Mouse (Mus musculus): ENCODE measurements around the gene March10. TPM values are rescaled to one million over a fixed set of nuclear protein-coding genes. Genes with fewer than 3 reads are reported as not detected.
A peak's percentile ranks its signal among the peaks of the same experiment; 100 is the strongest.

The March10 gene
- polyA plus RNA-seq, 1 experiment from 2014 or later: not detected

- WGBS: 87% methylated on average over 6 of the region's 6 CpGs
- ATAC-seq (ENCODE audit: insufficient read depth, low FRiP score, low read depth): no peak
- no peak overlapping the region for H3K4me2 ChIP-seq
- H3K27ac ChIP-seq: no peak overlapping the region
- no peak overlapping the region for H3K4me3 ChIP-seq (replicated peaks)
- H3K9ac ChIP-seq: no peak overlapping the region
- no peaks in the 10 kb centered on the region for H3K9me3 ChIP-seq
- no peaks in the 10 kb centered on the region for H3K27me3 ChIP-seq (replicated peaks)
- no peaks in the 10 kb centered on the region for H3K36me3 ChIP-seq
- H3K4me1 ChIP-seq: peaks cover 7% of the 10 kb centered on the region
Measured at GRCm38 (mm10) chr11:105317769-105318168, 138.8 kb downstream of the March10 start.

- no peak overlapping the region for H3K27ac ChIP-seq
- H3K9ac ChIP-seq: no peak overlapping the region
- no peaks in the 10 kb centered on the region for H3K9me3 ChIP-seq
- WGBS: 91% methylated on average over 4 of the region's 4 CpGs
- no peak for ATAC-seq (ENCODE audit: insufficient read depth, low FRiP score, low read depth)
- H3K4me1 ChIP-seq: peaks cover 24% of the 10 kb centered on the region
- H3K27me3 ChIP-seq (replicated peaks): no peaks in the 10 kb centered on the region
- no peak overlapping the region for H3K4me2 ChIP-seq
- H3K4me3 ChIP-seq (replicated peaks): no peak overlapping the region
- H3K36me3 ChIP-seq: no peaks in the 10 kb centered on the region
Measured at GRCm38 (mm10) chr11:105316121-105316520, 140.4 kb downstream of the March10 start.

DNA sequence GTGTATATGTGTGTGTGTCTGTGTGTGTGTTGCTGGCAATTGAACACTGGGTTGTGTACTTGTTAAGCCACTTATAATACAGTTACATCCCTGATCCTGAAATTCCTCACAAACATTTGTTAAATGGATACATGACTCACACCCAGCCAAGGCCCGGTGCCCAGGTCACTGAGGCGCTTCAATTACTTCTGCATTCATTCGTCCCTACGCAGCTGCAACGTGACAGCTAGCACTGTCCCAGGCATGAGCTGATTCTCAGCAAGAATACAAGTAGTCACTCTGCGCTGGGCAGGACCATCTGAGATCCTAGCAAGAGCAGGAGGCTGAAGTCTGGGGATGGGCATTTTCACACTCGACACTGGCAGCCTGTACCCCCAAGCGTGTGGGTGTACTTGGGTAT is 141.2 kb downstream of the March10 start:
- Histone ChIP-seq H3K4me3 (replicated peaks) (no peak overlapping the region), H3K27ac (no peak overlapping the region), H3K27me3 (replicated peaks) (no peaks in the 10 kb centered on the region), H3K36me3 (no peaks in the 10 kb centered on the region), H3K9me3 (no peaks in the 10 kb centered on the region), H3K4me2 (no peak overlapping the region), H3K9ac (no peak overlapping the region), H3K4me1 (peaks cover 25% of the 10 kb centered on the region)
- ATAC-seq (ENCODE audit: insufficient read depth, low FRiP score, low read depth): no peak
- 76% methylated on average over 8 of the region's 8 CpGs for WGBS

GRCm38 (mm10) chr11:105313633-105314014 is 142.9 kb downstream of the March10 start:
- H3K9ac ChIP-seq: no peak overlapping the region
- no peak for ATAC-seq (ENCODE audit: insufficient read depth, low FRiP score, low read depth)
- H3K27ac ChIP-seq: no peak overlapping the region
- H3K4me3 ChIP-seq (replicated peaks): no peak overlapping the region
- no peak overlapping the region for H3K4me2 ChIP-seq
- H3K36me3 ChIP-seq: no peaks in the 10 kb centered on the region
- H3K4me1 ChIP-seq: peaks cover 27% of the 10 kb centered on the region
- WGBS: 55% methylated on average over 8 of the region's 8 CpGs
- no peaks in the 10 kb centered on the region for H3K9me3 ChIP-seq
- H3K27me3 ChIP-seq (replicated peaks): no peaks in the 10 kb centered on the region

DNA sequence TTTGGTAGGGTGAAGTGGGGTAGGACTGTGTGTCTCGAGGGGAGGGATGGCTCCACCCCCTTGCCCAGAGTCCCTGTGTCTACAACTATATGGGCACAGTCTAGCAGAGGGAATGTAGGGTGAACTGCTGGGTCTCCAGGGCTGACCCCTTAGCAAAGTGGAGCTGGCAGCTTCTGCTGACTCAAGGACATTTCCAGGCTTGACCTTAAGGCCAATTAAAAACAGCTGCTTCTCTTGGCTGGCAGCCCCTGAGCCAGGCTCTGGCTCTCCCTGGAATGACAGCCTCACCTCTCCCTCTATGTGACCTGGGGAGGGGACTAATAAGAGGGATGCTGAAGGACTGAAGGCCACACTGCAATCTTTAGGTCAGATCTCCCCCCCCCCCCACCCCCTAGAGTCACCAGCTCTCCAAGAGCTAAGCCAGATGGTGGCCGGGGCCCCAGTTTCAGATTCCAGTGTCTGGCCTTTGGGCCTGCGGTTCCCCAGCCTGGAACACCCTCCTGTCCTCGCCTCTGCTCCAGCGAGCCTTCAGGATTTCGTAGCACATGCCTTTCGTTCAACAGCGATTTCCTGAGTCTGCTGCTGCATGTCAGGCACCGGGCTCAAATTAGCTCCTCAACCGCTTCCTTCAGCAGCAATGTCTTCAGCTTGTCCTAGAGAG is 143.4 kb downstream of the March10 start:
- Histone ChIP-seq H3K4me3 (replicated peaks) (no peak overlapping the region), H3K27me3 (replicated peaks) (no peaks in the 10 kb centered on the region), H3K4me1 (peaks cover 28% of the 10 kb centered on the region), H3K36me3 (no peaks in the 10 kb centered on the region), H3K4me2 (no peak overlapping the region), H3K9ac (no peak overlapping the region), H3K9me3 (no peaks in the 10 kb centered on the region), H3K27ac (no peak overlapping the region)
- peak; percentile 48 for ATAC-seq (ENCODE audit: insufficient read depth, low FRiP score, low read depth)
- WGBS: 31% methylated on average over 10 of the region's 10 CpGs

DNA sequence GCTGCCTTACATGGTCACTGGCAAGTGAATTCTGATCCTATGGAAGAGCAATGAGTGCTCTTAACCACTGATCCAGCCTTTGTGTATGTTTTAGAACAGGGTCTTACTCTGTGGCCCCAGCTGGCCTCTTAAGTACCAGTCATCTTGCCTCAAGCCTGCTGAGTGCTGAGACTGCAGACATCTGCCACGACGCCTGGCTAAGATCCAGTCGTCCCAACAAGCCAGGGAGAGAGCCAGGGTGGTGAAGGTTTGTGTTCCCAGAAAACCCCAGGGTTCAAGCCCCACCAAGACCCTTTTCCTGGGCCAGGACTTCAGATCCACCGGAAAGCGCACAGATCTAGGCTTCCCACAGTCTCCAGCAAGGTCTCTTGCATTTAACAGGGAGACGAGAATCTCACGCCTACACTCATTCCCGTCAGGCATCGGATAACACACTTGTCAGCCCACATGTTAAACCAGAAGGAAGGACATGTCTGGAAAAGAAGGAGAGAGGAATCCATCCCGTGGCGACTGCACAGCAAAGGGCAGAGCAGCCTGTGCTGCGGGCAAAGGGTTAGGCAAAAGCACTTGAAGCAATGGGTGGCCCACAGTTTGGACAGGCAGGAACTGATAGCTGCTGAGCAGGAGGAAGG is 144.1 kb downstream of the March10 start:
- Histone ChIP-seq H3K4me3 (replicated peaks) (no peak overlapping the region), H3K4me1 (peaks cover 28% of the 10 kb centered on the region), H3K36me3 (no peaks in the 10 kb centered on the region), H3K4me2 (no peak overlapping the region), H3K27ac (no peak overlapping the region), H3K9ac (no peak overlapping the region), H3K9me3 (no peaks in the 10 kb centered on the region), H3K27me3 (replicated peaks) (no peaks in the 10 kb centered on the region)
- WGBS: 52% methylated on average over 12 of the region's 12 CpGs
- ATAC-seq (ENCODE audit: insufficient read depth, low FRiP score, low read depth): no peak

DNA sequence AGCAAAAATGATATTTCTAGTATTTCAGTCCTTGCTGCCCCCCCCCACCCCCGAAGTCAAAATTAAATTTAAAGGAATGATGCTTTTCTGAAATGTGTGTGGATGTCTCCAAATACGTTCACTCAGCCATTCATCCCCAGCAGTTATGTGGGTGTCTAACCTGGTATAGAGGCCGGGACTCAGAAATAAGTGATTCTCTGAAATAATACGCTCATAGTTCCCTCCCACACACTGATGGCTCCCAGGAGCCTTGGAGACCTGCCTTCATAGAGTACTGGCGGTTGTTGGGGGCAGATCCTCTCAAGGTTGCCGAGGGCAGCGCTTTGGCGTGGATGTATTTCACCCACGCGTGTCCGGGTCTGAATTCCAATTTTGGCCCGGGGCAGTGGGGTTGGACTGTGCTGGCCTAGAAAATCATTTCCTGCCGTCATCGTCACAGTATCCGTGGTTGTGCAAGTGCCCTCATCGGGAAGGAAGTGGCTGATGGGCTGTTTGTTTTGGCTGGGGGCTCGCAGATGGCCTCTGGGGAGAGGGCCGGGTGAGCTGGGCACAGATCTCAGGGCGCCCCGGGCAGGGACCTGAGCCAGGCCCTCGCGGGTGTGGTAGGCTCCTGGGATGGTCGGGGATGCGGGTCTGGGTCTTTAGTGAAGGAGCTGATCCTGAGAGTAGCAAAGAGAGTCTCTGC is 145.1 kb downstream of the March10 start:
- no peak overlapping the region for H3K4me3 ChIP-seq (replicated peaks)
- no peaks in the 10 kb centered on the region for H3K27me3 ChIP-seq (replicated peaks)
- H3K9me3 ChIP-seq: no peaks in the 10 kb centered on the region
- H3K9ac ChIP-seq: no peak overlapping the region
- H3K4me2 ChIP-seq: peak overlapping the region; percentile 25; the same call in 1 of the 2 replicates
- H3K4me1 ChIP-seq: peaks cover 28% of the 10 kb centered on the region
- ATAC-seq (ENCODE audit: insufficient read depth, low FRiP score, low read depth): no peak
- H3K36me3 ChIP-seq: no peaks in the 10 kb centered on the region
- 69% methylated on average over 24 of the region's 24 CpGs for WGBS
- no peak overlapping the region for H3K27ac ChIP-seq

Other genes with a start within 250 kb of the March10 start
- gene Mrc2, start 164.1 kb downstream of the March10 start, polyA plus RNA-seq (2015; fragmentation: Nextera tagmentation; extraction: Ambion mirVana): 10.7 and 12.4 TPM in 2 replicates
- 8.8 and 9.6 TPM in 2 replicates for gene Tanc2, start 133.3 kb upstream of the March10 start, polyA plus RNA-seq (2015; fragmentation: Nextera tagmentation; extraction: Ambion mirVana)

Measured in stomach, embryonic 15.5 days (tissue).